Mouse (Mus musculus): ENCODE measurements around the gene Mov10. TPM values are rescaled to one million over a fixed set of nuclear protein-coding genes. Genes with fewer than 3 reads are reported as not detected.

Mov10 gene
- polyA plus RNA-seq, 1 experiment from 2014 or later = 38.4 TPM

DNA sequence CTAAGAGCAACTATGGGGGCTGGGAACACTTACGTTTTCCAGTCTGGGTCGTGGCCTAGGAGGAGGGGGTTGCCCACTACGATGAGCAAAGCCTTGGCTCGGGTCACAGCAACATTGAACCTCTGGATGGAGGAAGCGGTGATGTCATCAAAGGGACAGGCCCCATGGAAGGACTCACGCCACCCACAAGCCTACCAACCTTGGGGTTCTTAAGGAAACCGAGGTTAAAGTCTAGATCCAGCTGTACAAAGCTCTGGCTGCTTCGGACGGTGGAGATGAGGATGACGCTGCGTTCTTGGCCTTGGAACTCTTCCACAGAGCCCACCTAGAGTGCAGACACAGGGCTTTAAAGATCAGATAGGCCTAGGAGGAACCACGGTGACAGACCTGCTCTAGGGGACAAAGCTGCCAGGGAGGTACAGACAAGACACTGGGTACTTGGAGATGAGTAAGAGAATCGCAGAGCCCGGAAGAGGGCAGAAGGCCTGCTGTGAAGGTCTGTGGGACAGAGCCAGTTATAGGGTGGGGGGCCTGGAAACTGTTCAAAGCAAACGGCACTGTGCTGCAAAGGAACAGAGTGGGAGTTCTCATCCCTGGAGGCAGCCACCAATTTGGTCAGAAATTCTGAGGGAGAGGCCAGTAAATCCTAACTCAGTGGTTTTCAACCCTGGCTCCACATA is 22.6 kb downstream of the Mov10 start:
- Histone ChIP-seq H3K36me3 (ENCODE audit: insufficient read depth, low read length) (peaks cover 38% of the 10 kb centered on the region), H3K4me2 (ENCODE audit: low read length) (no peak overlapping the region), H3K4me3 (replicated peaks; ENCODE audit: low read depth, low read length) (no peak overlapping the region), H3K4me1 (replicated peaks; ENCODE audit: insufficient read depth, low read length) (peaks cover 34% of the 10 kb centered on the region), H3K9me3 (replicated peaks; ENCODE audit: low read length) (no peaks in the 10 kb centered on the region), H3K27me3 (ENCODE audit: insufficient read depth, low read length) (no peaks in the 10 kb centered on the region), H3K27ac (peak overlapping the region; percentile 70), H3K9ac (ENCODE audit: low read depth, low read length) (no peak overlapping the region)
- ATAC-seq (replicated peaks; ENCODE audit: low FRiP score, low read depth) (no peak), DNase-seq (ENCODE audit: low spot score) (no peak)
- TF ChIP-seq CTCF (IDR thresholded peaks at IDR 0.05; ENCODE audit: low read depth) = no peak
- 57% methylated on average over 15 of the region's 15 CpGs for WGBS

DNA sequence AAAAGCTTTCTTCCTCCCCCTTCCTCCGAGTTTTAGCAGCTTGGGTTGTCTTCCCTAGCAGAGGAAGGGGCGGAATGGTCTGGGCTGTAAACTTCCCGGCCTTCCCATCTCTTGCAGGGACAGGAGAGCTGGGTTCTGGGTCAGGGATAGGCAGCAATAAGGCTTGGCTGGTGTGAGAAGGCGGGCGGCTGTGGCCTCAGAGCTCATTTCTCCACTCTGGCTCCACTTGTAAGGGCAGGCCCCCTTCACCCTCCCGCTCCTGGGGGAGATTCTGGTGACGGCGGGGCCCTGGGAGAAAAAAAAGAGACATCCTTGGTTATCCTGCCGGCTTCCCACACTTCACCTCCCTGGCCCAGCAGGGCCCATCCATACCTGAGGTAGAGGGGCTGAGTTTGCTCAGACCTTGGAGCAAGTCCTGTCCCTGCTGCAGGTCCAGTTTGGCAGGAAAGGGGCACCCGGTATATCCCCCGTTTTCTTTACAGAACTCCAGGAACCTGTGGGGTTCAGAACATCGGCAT is 23.4 kb downstream of the Mov10 start:
- no peak overlapping the region for H3K9ac ChIP-seq (ENCODE audit: low read depth, low read length)
- no peaks in the 10 kb centered on the region for H3K9me3 ChIP-seq (replicated peaks; ENCODE audit: low read length)
- H3K4me1 ChIP-seq (replicated peaks; ENCODE audit: insufficient read depth, low read length) = peaks cover 41% of the 10 kb centered on the region
- H3K4me3 ChIP-seq (replicated peaks; ENCODE audit: low read depth, low read length) = no peak overlapping the region
- DNase-seq (ENCODE audit: low spot score) (no peak), ATAC-seq (replicated peaks; ENCODE audit: low FRiP score, low read depth) (no peak)
- no peak for TF ChIP-seq CTCF (IDR thresholded peaks at IDR 0.05; ENCODE audit: low read depth)
- H3K27me3 ChIP-seq (ENCODE audit: insufficient read depth, low read length) = no peaks in the 10 kb centered on the region
- peak overlapping the region; percentile 70; the same call in 1 of the 2 replicates for H3K27ac ChIP-seq
- 47% methylated on average over 12 of the region's 12 CpGs for WGBS
- peaks cover 31% of the 10 kb centered on the region for H3K36me3 ChIP-seq (ENCODE audit: insufficient read depth, low read length)
- no peak overlapping the region for H3K4me2 ChIP-seq (ENCODE audit: low read length)

DNA sequence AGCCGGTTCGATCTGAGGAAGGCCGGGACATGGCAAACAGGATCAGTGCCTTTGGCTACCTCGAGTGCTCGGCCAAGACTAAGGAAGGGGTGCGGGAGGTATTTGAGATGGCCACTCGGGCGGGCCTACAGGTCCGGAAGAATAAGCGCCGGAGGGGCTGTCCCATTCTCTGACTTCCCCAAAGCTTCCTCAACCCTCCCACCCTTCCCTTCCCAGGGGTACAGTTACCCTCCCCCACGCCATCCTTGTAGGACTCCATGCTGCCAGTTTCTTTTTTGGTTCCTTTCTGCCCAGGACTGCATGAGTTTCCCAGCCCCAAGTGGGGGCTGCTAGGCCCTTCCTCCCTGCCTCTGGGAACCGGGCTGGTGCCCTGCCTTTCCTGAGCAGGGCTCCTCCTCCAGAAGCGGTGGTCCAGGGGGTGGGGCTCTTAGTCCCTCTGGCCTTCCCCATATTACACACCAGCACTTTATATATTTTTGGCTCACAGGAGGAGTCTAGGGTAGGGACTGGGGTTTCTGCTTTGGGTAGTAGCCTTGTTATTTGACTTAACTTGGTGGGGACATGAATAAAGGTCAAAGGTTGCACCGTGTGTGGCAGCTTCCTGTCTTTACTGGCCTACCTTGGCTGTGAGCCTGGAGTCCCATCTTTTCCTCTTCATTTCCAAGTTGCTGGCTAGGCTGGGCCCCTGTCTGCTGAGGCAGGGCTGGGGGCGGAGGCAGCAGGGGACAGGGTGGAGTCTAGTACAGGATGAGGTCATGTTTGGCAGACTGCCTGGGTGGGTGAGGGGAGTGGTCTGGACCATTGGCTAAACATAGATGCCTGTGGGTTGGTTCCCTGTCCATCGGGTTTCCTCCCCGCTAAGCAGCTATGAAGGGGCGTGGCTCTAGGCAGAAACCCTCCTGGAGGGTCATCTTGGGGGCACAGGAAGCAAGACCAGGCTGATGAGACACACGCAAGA is 24.2 kb downstream of the Mov10 start:
- DNase-seq (ENCODE audit: low spot score) (peak; percentile 97), ATAC-seq (replicated peaks; ENCODE audit: low FRiP score, low read depth) (peak; percentile 91)
- no peak for TF ChIP-seq CTCF (IDR thresholded peaks at IDR 0.05; ENCODE audit: low read depth)
- Histone ChIP-seq H3K4me1 (replicated peaks; ENCODE audit: insufficient read depth, low read length) (peaks cover 49% of the 10 kb centered on the region), H3K36me3 (ENCODE audit: insufficient read depth, low read length) (peaks cover 22% of the 10 kb centered on the region), H3K27ac (peak overlapping the region; percentile 81), H3K9ac (ENCODE audit: low read depth, low read length) (peak overlapping the region; percentile 9; the same call in 1 of the 2 replicates), H3K4me3 (replicated peaks; ENCODE audit: low read depth, low read length) (no peak overlapping the region), H3K27me3 (ENCODE audit: insufficient read depth, low read length) (no peaks in the 10 kb centered on the region), H3K4me2 (ENCODE audit: low read length) (no peak overlapping the region), H3K9me3 (replicated peaks; ENCODE audit: low read length) (no peaks in the 10 kb centered on the region)
- WGBS = 44% methylated on average over 20 of the region's 20 CpGs

DNA sequence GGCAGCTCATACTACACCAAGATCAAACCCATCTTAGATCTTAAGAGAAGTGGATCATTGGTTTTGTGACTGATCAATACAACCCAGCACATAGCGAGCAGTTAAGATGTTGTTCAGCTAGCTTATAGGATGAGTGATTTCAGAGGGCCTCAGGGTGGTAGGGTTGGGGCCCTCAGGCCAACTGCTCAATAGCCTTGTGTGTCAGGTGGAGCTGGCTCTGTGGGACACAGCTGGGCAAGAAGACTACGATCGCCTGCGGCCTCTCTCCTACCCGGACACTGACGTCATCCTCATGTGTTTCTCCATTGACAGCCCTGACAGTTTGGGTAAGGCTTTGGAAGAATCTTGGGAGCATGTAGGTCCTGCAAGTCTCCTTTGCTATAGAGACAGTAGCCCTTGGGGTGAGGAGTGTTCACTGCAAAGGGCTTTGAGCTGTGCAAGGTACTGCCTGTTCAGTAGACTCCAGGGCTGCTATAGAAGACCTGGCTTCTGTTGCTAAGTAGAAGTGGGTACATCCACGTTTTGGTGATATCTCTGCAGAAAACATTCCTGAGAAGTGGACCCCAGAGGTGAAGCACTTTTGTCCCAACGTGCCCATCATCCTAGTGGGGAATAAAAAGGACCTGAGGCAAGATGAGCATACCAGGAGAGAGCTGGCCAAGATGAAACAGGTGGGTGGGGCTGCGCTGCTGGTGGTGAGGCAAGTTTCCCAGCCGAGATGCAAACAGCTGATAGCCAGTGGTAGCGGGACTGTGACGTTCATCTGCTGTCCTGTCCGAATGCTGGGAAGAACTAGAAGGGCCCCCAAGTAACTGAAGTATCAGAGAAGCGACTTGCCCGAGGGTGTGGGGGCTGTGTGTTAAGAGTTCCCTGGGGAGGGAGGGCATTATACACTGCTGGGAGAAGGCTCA is 25.7 kb downstream of the Mov10 start:
- Histone ChIP-seq H3K9ac (ENCODE audit: low read depth, low read length) (no peak overlapping the region), H3K27ac (no peak overlapping the region), H3K9me3 (replicated peaks; ENCODE audit: low read length) (no peaks in the 10 kb centered on the region), H3K27me3 (ENCODE audit: insufficient read depth, low read length) (no peaks in the 10 kb centered on the region), H3K4me3 (replicated peaks; ENCODE audit: low read depth, low read length) (no peak overlapping the region), H3K4me1 (replicated peaks; ENCODE audit: insufficient read depth, low read length) (peaks cover 49% of the 10 kb centered on the region), H3K4me2 (ENCODE audit: low read length) (no peak overlapping the region), H3K36me3 (ENCODE audit: insufficient read depth, low read length) (peaks cover 18% of the 10 kb centered on the region; the same call in 1 of the 2 replicates)
- TF ChIP-seq CTCF (IDR thresholded peaks at IDR 0.05; ENCODE audit: low read depth) = no peak
- ATAC-seq (replicated peaks; ENCODE audit: low FRiP score, low read depth) = no peak
- DNase-seq (ENCODE audit: low spot score) = no peak
- 67% methylated on average over 15 of the region's 15 CpGs for WGBS

DNA sequence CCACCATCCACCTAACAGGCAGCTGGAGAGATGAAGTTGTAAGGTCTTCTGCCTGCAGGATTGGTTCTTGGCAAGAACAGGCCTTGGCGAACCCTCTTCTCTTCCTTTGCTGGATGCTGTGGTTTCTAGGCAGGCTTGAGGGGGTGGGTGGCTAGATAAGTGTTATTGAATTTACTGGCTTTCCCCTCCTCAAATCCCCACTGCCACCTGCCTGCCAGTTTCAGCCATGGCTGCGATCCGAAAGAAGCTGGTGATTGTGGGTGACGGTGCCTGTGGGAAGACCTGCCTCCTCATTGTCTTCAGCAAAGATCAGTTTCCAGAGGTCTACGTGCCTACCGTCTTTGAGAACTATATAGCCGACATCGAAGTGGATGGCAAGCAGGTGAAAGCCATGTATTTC is 26.7 kb downstream of the Mov10 start:
- Histone ChIP-seq H3K27ac (no peak overlapping the region), H3K4me1 (replicated peaks; ENCODE audit: insufficient read depth, low read length) (peaks cover 49% of the 10 kb centered on the region), H3K4me2 (ENCODE audit: low read length) (peak overlapping the region; percentile 71; the same call in 1 of the 2 replicates), H3K4me3 (replicated peaks; ENCODE audit: low read depth, low read length) (no peak overlapping the region), H3K9ac (ENCODE audit: low read depth, low read length) (0 out of 2 replicates have a peak overlapping the region, but pooled peaks have one; percentile 19), H3K9me3 (replicated peaks; ENCODE audit: low read length) (no peaks in the 10 kb centered on the region), H3K36me3 (ENCODE audit: insufficient read depth, low read length) (peaks cover 12% of the 10 kb centered on the region; the same call in 1 of the 2 replicates), H3K27me3 (ENCODE audit: insufficient read depth, low read length) (no peaks in the 10 kb centered on the region)
- WGBS = 93% methylated on average over 8 of the region's 8 CpGs
- DNase-seq (ENCODE audit: low spot score) (no peak), ATAC-seq (replicated peaks; ENCODE audit: low FRiP score, low read depth) (no peak)
- no peak for TF ChIP-seq CTCF (IDR thresholded peaks at IDR 0.05; ENCODE audit: low read depth)

All from kidney, postnatal 0 days (tissue).